Mouse (Mus musculus): ENCODE measurements at regions not wholly inside any gene's neighbourhood (a gene's known extent, or its start where the extent isn't known, plus 50 kb on each side); places are given as distances from the start of the nearest gene placed in this dataset.

DNA sequence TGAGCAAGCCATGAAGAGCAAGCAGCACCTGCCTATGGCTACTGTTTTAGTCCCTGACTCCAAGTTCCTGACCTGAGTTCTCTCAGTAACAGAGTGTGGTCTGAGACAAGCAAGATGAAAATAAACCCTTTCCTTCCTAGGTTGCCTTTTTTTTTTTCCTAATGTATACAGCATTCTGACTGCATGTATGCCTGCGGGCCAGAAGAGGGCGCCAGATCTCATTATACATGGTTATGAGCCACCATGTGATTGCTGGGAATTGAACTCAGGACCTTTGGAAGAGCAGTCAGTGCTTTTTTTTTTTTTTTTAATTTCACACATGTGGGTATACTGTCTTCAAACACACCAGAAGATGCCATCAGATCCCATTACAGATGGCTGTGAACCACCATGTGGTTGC is 69.3 kb upstream of the Usp24 start:
- TF ChIP-seq POLR2A (IDR thresholded peaks at IDR 0.05; ENCODE audit: borderline replicate concordance, low read depth, low read length) = no peak
- no peak for TF ChIP-seq CTCF (IDR thresholded peaks at IDR 0.05; ENCODE audit: low read depth, low read length)

Data from bone marrow macrophage, adult 2 months (primary cell).